Mouse (Mus musculus) right cerebral cortex, postnatal 25 days (tissue): ENCODE measurements around the gene Sult2a3.
"Not testable (repeated sequence)": the region's sequence is repeated elsewhere in the genome, so short reads cannot be mapped to it uniquely, and the experiment has no call there.

ENCODE experiments used
- DNase-seq: peaks from one replicate; pipeline ENCODE4 v3.0.0; 2022

Gene Sult2a3

GRCm38 (mm10) chr7:14122944-14123343 is at the start of gene Sult2a3:
Gene Sult2a3 (minus strand): TSS chr7:14123044.
- DNase-seq: no peak

GRCm38 (mm10) chr7:14120436-14120835 is 2.4 kb downstream of the Sult2a3 start:
- no peak for DNase-seq

DNA sequence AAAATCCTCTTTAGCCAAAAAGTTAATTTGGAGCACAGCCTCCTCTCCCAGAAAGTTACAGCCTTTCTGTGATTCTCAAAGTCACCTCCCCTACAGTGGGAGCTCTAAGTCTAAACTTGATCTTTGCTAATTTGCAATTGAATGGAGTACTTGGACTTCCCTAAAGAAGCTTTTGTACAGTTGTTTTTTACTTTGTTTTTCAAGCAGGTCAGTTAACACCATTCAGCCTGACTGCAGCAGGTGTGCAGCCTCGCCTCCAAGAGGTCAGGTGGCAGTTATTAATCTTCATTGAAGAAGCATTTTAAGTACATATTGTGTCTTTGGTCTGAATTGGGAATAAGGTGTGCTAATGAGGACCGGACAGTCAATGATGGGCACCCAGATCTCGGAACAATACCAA is 3.0 kb downstream of the Sult2a3 start:
- not testable (repeated sequence) for DNase-seq

DNA sequence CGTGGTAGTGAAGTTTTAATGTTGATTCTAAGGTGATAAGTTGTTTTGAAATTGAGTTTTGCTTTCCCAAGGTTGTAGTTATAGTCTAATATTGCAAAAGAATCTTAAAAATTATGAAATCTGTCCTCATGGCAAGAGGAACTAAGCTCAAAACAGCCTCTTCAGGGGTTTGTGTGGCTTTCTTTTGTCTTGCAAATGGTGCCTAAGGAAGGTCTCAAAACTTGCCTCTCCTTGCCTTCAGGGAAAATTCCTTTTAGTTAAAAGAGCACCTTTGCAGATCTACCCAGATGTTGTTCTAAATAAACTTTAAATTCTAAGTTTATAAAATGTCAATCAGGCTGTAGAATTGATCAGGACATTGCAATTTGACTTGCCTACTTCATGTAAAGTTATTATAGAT is 6.1 kb downstream of the Sult2a3 start:
- no peak for DNase-seq

- not testable (repeated sequence) for DNase-seq
Observed at GRCm38 (mm10) chr7:14114471-14114870, 8.4 kb downstream of the Sult2a3 start.

GRCm38 (mm10) chr7:14047821-14048220 is 75.0 kb downstream of the Sult2a3 start:
- not testable (repeated sequence) for DNase-seq

GRCm38 (mm10) chr7:14030831-14031230 is 92.0 kb downstream of the Sult2a3 start:
- DNase-seq: not testable (repeated sequence)
